Mouse (Mus musculus) gastrocnemius, adult 8-10 months (tissue): ENCODE data around the gene Medag. TPM values are rescaled to one million over a fixed set of nuclear protein-coding genes. Genes with fewer than 3 reads are reported as not detected.

Experiments used
- DNase-seq, 2 experiments: peaks; one replicate each; pipeline ENCODE4 v3.0.0; 2022; ENCODE audit warnings: low spot score in 2 of 2
- total RNA-seq, 4 experiments: library from RNA; stranded (reverse); gene quantifications; 2 replicates each; pipeline ENCODE4 v1.2.4; 2022

Medag gene
- total RNA-seq, 4 experiments from 2014 or later = 6.8 to 11.4 (median 9.4) TPM

- DNase-seq = peak; percentile 56 to 73
These were observed 17.3 kb downstream of the Medag start for GRCm38 (mm10) chr5:149428810-149429255.

DNA sequence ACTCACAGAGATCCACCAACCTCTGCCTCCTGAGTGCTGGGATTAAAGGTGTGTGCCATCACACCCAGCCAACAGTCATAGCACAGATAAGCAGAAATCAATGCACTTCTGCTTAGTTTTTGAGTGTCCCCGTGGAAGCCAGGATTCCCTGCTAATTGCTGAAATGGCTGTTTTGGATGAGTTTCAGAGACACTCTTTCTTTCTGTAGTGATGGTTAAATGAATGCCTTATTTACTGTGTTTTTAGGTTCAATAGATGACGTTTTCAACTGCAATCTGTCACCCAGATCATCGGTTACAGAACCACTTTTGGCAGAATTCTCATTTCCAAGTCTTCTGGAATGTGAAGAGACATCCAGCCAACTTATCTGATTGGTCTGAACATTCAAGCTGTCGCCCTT, 18.0 kb downstream of the Medag start:
- no peak for DNase-seq

DNA sequence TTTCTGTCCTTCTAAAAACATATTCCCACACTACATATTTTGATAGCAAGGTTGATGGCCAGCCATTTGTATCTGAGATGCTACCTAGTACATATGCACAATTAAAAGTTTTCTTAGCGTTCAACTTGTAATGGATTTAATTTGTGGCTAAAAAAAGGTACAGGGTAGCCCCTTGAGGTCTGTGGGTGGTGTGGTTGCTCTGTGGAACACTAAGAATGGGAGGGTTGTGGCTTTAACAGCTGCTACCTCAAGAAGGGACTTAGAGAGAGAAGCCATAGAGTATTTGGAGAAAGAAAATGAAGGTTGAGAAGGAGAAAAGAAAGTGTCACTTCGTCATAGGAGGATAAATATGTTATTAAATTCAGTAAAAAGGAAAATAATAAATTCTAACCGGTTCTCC, 19.4 kb downstream of the Medag start:
- DNase-seq = no peak

- DNase-seq = no peak
These were observed 22.1 kb downstream of the Medag start for GRCm38 (mm10) chr5:149433618-149434017.

GRCm38 (mm10) chr5:149434141-149434690, 22.7 kb downstream of the Medag start:
- no peak for DNase-seq

- DNase-seq = no peak
These were observed 25.0 kb downstream of the Medag start for GRCm38 (mm10) chr5:149436541-149436940.

GRCm38 (mm10) chr5:149437150-149437549, 25.6 kb downstream of the Medag start:
- no peak for DNase-seq

DNA sequence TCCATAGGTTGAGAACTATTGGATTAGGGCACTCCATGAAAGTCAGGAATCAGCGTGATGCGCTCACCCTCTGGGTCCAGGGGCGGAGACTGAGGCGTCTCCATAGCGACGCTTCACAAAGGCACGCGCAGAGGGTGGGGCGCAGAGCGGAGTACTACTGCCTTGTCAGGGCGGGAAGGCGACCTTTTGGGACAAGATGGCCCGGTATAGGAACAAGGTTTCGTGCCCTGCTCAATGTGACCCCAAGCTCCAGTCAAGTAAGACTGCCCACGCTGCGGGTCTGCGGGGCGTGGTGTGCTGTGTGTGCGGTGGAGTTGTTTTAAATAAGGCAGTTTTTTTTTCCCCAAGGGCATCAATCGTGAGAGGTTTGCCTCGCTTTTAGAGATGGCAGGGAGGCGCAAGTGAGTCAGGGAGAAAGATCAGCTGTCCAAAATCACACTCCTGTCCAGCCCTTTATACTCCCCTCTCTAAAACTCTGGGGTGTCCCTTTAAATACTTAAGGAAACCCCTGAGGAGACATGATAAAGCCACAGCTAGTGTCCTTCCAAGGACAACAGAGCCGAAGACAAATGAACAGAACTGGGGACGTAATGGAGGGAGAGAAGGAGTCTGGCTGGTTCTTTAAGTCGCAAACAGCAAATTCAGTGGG, 28.1 kb downstream of the Medag start, which contains the start of gene Tex26:
TSS of gene Tex26 (plus strand) at position 130 of the 649 bp plus-strand sequence.
- peak in 1 of 2 experiments; percentile 26 for DNase-seq

GRCm38 (mm10) chr5:149440180-149440573, 28.6 kb downstream of the Medag start:
- peak in 1 of 2 experiments; percentile 24 for DNase-seq

- no peak for DNase-seq
These were observed 30.2 kb downstream of the Medag start for GRCm38 (mm10) chr5:149441646-149442276.

- no peak for DNase-seq
These were observed 30.7 kb downstream of the Medag start for GRCm38 (mm10) chr5:149442277-149442660.

- no peak for DNase-seq
These were observed 32.9 kb downstream of the Medag start for GRCm38 (mm10) chr5:149444451-149444850.

DNA sequence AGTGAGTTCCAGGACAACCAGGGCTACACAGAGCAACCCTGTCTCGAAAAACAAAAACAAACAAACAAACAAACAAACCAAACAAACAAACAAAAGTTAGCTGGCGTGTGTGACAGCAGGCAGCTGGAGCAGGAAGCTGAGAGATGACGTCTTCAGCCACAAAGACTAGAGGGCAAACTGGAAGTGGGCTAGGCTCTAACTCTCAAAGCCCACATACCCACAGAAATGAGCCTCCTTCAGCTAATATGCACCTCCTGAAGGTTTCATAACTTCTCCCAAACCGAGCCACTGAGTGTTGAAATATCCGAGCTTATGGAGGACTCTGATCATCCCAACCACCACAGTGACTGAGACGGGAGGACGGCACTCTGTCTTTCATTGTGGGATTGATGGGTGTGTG, 34.9 kb downstream of the Medag start:
- no peak for DNase-seq

DNA sequence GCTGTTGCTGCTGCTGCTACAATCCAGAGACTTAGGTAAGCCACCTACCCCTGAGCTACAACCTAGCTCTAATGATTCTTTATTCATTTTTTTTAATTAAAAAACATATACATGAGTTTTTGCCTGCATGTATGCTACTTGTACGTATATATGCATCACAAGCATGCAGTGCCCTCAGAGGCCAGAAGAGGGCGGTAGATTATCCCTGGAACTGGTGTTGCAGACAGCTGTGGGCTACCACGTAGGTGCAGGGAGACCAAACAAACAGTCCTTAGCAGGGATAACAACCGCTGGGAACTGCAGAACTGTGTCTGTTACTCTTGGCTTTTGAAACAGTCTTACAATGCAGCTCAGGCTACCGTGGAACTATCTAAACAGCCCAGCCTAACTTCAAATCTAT, 36.2 kb downstream of the Medag start:
- no peak for DNase-seq

DNA sequence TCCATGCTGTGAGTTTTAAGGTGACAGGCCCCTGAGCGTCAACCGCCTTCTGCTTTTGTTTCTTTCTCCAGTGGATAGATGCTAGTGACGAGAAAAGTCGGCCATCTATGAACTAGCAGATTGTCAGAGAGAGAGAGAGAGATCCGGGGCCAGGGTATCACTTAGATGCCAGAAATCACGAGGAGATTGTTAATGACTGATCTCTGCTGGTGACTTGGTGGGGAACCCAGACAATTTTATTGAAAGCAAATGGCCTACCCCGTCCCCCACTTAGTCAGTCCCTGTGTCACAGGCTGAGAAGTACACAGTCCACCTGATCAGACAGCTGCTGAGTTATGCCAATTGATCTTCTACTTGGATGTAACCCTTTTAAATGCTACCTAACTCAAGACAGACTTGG, 37.9 kb downstream of the Medag start:
- DNase-seq = no peak

DNA sequence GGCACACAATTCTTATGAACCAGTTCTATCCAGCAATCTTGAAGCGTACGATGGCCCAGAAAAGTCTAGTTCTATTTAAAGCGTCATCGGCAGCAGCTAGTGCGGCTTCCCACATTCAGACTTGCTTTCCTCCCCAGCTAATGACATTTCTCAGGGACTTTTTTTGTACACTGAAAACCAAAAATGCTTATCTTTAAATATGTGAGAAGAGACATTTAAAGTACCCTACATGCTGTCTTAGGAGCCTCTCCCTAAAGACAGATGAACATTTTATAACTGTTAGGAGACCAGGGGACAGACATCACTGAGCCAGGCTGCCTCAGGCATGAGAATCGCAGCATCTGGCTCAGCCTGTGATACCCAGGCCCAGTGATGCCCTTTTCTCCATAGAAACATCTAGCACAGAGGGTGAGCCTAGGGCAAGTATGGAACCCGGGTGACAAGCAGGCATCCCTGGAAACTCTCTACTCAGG, 39.7 kb downstream of the Medag start:
- DNase-seq = no peak

DNA sequence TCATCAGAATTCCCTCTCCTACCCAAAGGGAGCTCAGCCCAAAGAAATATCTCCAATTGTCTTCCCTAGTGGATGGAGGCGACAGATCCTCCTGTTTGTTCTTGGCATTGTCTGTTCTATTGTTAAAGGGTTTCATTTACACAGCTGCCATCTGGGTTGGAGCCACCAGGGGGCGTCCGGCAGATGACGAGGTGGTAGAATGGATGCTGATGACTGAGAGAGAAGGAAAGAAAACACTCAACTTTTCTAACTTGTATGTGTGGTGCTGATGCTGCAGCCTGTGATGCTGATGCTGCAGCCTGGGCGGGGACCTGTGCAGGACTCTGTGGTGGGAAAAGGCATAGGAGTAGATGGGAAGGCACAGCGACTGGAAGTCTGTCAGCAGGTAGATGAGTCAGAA, 42.7 kb downstream of the Medag start:
- DNase-seq = peak; percentile 15 to 24

DNA sequence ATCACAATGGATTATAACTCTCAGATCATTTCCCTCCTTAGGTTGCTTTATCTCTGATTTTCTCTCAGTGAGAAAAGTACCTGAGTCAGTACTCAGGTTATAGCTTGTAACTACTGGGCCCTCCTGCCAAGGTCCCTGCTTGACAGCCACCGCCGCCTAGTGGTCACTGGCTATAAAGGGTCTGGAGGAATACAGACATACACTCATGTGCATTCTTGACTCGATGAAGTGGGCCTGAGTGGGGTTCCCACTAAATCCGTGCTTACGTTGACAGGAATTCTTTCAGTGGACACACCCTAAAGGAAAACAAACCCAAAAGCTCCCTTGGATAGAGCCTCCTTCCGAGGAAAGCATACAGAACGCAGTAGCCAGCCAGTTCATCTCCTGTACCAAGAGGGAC, 45.0 kb downstream of the Medag start:
- no peak for DNase-seq

GRCm38 (mm10) chr5:149462071-149462470, 50.5 kb downstream of the Medag start:
- DNase-seq = no peak

DNA sequence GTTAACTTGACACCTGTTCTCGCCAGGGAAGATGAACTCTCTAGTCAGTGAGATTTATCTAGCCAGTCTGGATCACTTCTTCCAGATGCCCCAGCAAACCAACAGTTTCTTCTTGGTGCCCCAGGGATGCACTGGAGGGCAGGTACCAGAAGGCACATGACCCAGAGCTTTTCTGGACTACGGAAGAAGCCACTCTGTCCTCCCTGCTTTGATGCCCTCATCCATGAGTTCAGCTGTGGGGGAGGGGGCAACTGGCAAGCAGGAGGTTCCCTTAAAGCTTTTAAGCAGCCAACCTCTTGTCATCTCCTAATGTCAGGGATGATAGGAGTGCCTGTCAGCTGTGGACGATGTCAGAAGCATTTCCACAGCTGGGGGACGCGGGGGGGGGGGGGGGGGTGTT, 53.8 kb downstream of the Medag start:
- no peak for DNase-seq

DNA sequence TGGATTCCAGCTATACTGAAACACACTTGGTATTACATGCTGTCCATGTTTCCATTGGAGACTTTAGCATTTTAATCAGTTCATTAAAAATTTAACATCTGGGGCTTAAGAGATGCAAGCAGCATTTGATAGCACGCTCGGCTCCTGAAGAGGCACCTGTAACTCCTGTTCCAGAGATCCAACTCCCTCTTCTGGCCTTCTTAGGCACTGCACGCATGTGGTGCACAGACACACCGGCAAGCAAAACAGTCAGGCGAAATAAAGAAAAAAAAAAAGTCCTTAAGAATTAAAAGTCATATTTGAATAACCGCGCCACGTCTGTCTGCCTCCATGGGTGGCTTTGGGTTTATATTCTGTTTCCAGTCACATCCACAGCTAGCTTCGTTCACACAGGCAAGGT, 62.6 kb downstream of the Medag start:
- no peak for DNase-seq

DNA sequence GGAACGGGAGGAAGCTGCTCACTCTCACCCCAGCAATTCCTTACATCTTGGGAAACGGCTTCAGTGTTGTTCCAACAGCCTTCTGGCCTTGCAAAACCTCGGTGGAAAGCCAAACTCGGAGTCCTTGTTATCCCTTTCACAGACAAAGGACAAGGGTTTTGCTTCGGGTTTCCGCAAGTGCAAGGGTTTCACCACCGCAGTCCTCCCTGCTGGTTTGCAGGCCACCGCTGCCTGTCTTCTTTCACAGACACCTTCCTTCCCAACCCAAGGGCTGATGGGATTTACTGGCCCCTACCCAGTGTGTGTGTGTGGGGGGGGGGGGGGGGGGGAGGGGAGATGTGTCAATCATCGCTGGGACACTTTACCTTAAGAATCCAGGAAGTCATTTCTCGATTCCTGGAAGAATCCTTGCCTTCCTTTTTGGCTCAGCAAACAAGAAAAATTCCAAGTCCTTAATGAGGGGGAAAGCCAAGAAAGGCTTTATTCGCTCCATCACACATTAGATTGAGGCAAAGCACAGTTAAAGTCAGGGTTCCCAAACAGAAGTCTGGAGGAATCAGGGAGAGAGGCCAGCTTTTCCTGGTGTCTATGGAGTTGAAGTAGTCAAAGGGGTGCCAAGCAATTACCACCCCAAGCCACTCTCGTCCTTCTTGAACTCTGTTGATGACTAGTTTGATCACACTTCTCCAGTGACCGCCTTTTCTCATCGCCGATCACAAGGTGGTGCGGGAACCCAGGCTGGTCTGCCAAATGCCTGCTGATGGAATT, 63.3 kb downstream of the Medag start:
- DNase-seq = no peak
